Mouse (Mus musculus): ENCODE data around the gene Slc24a4. TPM values are rescaled to one million over a fixed set of nuclear protein-coding genes. Genes with fewer than 3 reads are reported as not detected.
A peak's percentile ranks its signal among the peaks of the same experiment; 100 is the strongest.
"Not testable (repeated sequence)": the region's sequence is repeated elsewhere in the genome, so short reads cannot be mapped to it uniquely, and the experiment has no call there.

Slc24a4 gene
- polyA plus RNA-seq, 1 experiment from 2014 or later = 10.2 TPM

GRCm38 (mm10) chr12:102190820-102191219, 62.3 kb downstream of the Slc24a4 start:
- DNase-seq (ENCODE audit: low spot score) (no peak), ATAC-seq (no peak)
- H3K4me3 ChIP-seq (ENCODE audit: low read depth, low read length) = no peak overlapping the region
- WGBS = 76% methylated on average over 11 of the region's 11 CpGs
- H3K9ac ChIP-seq (replicated peaks; ENCODE audit: low read depth) = no peak overlapping the region
- no peaks in the 10 kb centered on the region for H3K4me1 ChIP-seq (ENCODE audit: insufficient read depth, low read depth, low read length)
- no peak overlapping the region for H3K4me2 ChIP-seq (replicated peaks; ENCODE audit: low read depth, low read length)
- TF ChIP-seq EP300 (IDR thresholded peaks at IDR 0.05) (no peak), CTCF (IDR thresholded peaks at IDR 0.05) (no peak)
- H3K27ac ChIP-seq (ENCODE audit: low read length) = no peak overlapping the region
- no peaks in the 10 kb centered on the region for H3K36me3 ChIP-seq (ENCODE audit: insufficient read depth, low read length)
- H3K9me3 ChIP-seq (ENCODE audit: low read length) = peaks cover 3% of the 10 kb centered on the region
- no peaks in the 10 kb centered on the region for H3K27me3 ChIP-seq (replicated peaks; ENCODE audit: insufficient read depth, low read length)

- ATAC-seq = no peak
- 67% methylated on average over 4 of the region's 4 CpGs for WGBS
- TF ChIP-seq EP300 (IDR thresholded peaks at IDR 0.05) = no peak
- TF ChIP-seq CTCF (IDR thresholded peaks at IDR 0.05) = no peak
- no peak overlapping the region for H3K4me2 ChIP-seq (replicated peaks; ENCODE audit: low read depth, low read length)
- no peaks in the 10 kb centered on the region for H3K27me3 ChIP-seq (replicated peaks; ENCODE audit: insufficient read depth, low read length)
- no peaks in the 10 kb centered on the region for H3K4me1 ChIP-seq (ENCODE audit: insufficient read depth, low read depth, low read length)
- no peaks in the 10 kb centered on the region for H3K9me3 ChIP-seq (ENCODE audit: low read length)
- no peaks in the 10 kb centered on the region for H3K36me3 ChIP-seq (ENCODE audit: insufficient read depth, low read length)
- no peak overlapping the region for H3K9ac ChIP-seq (replicated peaks; ENCODE audit: low read depth)
- H3K27ac ChIP-seq (ENCODE audit: low read length) = no peak overlapping the region
- DNase-seq (ENCODE audit: low spot score) = peak; percentile 21
- H3K4me3 ChIP-seq (ENCODE audit: low read depth, low read length) = no peak overlapping the region
These were observed 73.0 kb downstream of the Slc24a4 start for GRCm38 (mm10) chr12:102201516-102201915.

GRCm38 (mm10) chr12:102202901-102203300, 74.4 kb downstream of the Slc24a4 start:
- no peaks in the 10 kb centered on the region for H3K36me3 ChIP-seq (ENCODE audit: insufficient read depth, low read length)
- TF ChIP-seq CTCF (IDR thresholded peaks at IDR 0.05) (no peak), EP300 (IDR thresholded peaks at IDR 0.05) (peak; percentile 82)
- H3K27me3 ChIP-seq (replicated peaks; ENCODE audit: insufficient read depth, low read length) = no peaks in the 10 kb centered on the region
- WGBS = 31% methylated on average over 9 of the region's 9 CpGs
- no peaks in the 10 kb centered on the region for H3K9me3 ChIP-seq (ENCODE audit: low read length)
- DNase-seq (ENCODE audit: low spot score) (peak; percentile 82), ATAC-seq (peak; percentile 89)
- no peak overlapping the region for H3K4me3 ChIP-seq (ENCODE audit: low read depth, low read length)
- no peaks in the 10 kb centered on the region for H3K4me1 ChIP-seq (ENCODE audit: insufficient read depth, low read depth, low read length)
- no peak overlapping the region for H3K27ac ChIP-seq (ENCODE audit: low read length)
- H3K4me2 ChIP-seq (replicated peaks; ENCODE audit: low read depth, low read length) = no peak overlapping the region
- no peak overlapping the region for H3K9ac ChIP-seq (replicated peaks; ENCODE audit: low read depth)

GRCm38 (mm10) chr12:102206471-102206870, 77.9 kb downstream of the Slc24a4 start:
- Histone ChIP-seq H3K27ac (ENCODE audit: low read length) (no peak overlapping the region), H3K9me3 (ENCODE audit: low read length) (no peaks in the 10 kb centered on the region), H3K4me3 (ENCODE audit: low read depth, low read length) (no peak overlapping the region), H3K36me3 (ENCODE audit: insufficient read depth, low read length) (no peaks in the 10 kb centered on the region), H3K4me2 (replicated peaks; ENCODE audit: low read depth, low read length) (no peak overlapping the region), H3K27me3 (replicated peaks; ENCODE audit: insufficient read depth, low read length) (no peaks in the 10 kb centered on the region), H3K4me1 (ENCODE audit: insufficient read depth, low read depth, low read length) (no peaks in the 10 kb centered on the region), H3K9ac (replicated peaks; ENCODE audit: low read depth) (no peak overlapping the region)
- DNase-seq (ENCODE audit: low spot score) = peak; percentile 14
- WGBS = 62% methylated on average over 1 of the region's 1 CpGs
- no peak for ATAC-seq
- TF ChIP-seq EP300 (IDR thresholded peaks at IDR 0.05) (no peak), CTCF (IDR thresholded peaks at IDR 0.05) (no peak)

GRCm38 (mm10) chr12:102207245-102207644, 78.7 kb downstream of the Slc24a4 start:
- Histone ChIP-seq H3K9ac (replicated peaks; ENCODE audit: low read depth) (no peak overlapping the region), H3K4me2 (replicated peaks; ENCODE audit: low read depth, low read length) (no peak overlapping the region), H3K4me3 (ENCODE audit: low read depth, low read length) (no peak overlapping the region), H3K9me3 (ENCODE audit: low read length) (no peaks in the 10 kb centered on the region), H3K27me3 (replicated peaks; ENCODE audit: insufficient read depth, low read length) (no peaks in the 10 kb centered on the region), H3K27ac (ENCODE audit: low read length) (no peak overlapping the region), H3K36me3 (ENCODE audit: insufficient read depth, low read length) (no peaks in the 10 kb centered on the region), H3K4me1 (ENCODE audit: insufficient read depth, low read depth, low read length) (no peaks in the 10 kb centered on the region)
- WGBS = 91% methylated on average over 7 of the region's 7 CpGs
- DNase-seq (ENCODE audit: low spot score) = no peak
- ATAC-seq = no peak
- no peak for TF ChIP-seq EP300 (IDR thresholded peaks at IDR 0.05)
- no peak for TF ChIP-seq CTCF (IDR thresholded peaks at IDR 0.05)

- Histone ChIP-seq H3K4me1 (ENCODE audit: insufficient read depth, low read depth, low read length) (no peaks in the 10 kb centered on the region), H3K9ac (replicated peaks; ENCODE audit: low read depth) (no peak overlapping the region), H3K9me3 (ENCODE audit: low read length) (no peaks in the 10 kb centered on the region), H3K4me2 (replicated peaks; ENCODE audit: low read depth, low read length) (no peak overlapping the region), H3K36me3 (ENCODE audit: insufficient read depth, low read length) (no peaks in the 10 kb centered on the region), H3K27me3 (replicated peaks; ENCODE audit: insufficient read depth, low read length) (no peaks in the 10 kb centered on the region), H3K4me3 (ENCODE audit: low read depth, low read length) (no peak overlapping the region), H3K27ac (ENCODE audit: low read length) (no peak overlapping the region)
- DNase-seq (ENCODE audit: low spot score) (no peak), ATAC-seq (no peak)
- 65% methylated on average over 2 of the region's 2 CpGs for WGBS
- TF ChIP-seq EP300 (IDR thresholded peaks at IDR 0.05) = no peak
These were observed 82.3 kb downstream of the Slc24a4 start for GRCm38 (mm10) chr12:102210801-102211200.

GRCm38 (mm10) chr12:102223404-102223803, 94.9 kb downstream of the Slc24a4 start:
- WGBS = 90% methylated on average over 6 of the region's 6 CpGs

GRCm38 (mm10) chr12:102224112-102224511, 95.6 kb downstream of the Slc24a4 start:
- H3K27me3 ChIP-seq (replicated peaks; ENCODE audit: insufficient read depth, low read length); DNase-seq (ENCODE audit: low spot score); H3K9ac ChIP-seq (replicated peaks; ENCODE audit: low read depth); H3K4me3 ChIP-seq (ENCODE audit: low read depth, low read length); H3K36me3 ChIP-seq (ENCODE audit: insufficient read depth, low read length); H3K4me2 ChIP-seq (replicated peaks; ENCODE audit: low read depth, low read length); H3K27ac ChIP-seq (ENCODE audit: low read length); H3K4me1 ChIP-seq (ENCODE audit: insufficient read depth, low read depth, low read length); ATAC-seq; H3K9me3 ChIP-seq (ENCODE audit: low read length): not testable (repeated sequence)
- 79% methylated on average over 2 of the region's 2 CpGs for WGBS

More at GRCm38 (mm10) chr12:102223404-102223803, 94.9 kb downstream of the Slc24a4 start:
- Histone ChIP-seq H3K9ac (replicated peaks; ENCODE audit: low read depth) (no peak overlapping the region), H3K27ac (ENCODE audit: low read length) (no peak overlapping the region), H3K4me1 (ENCODE audit: insufficient read depth, low read depth, low read length) (no peaks in the 10 kb centered on the region), H3K9me3 (ENCODE audit: low read length) (no peaks in the 10 kb centered on the region), H3K36me3 (ENCODE audit: insufficient read depth, low read length) (no peaks in the 10 kb centered on the region), H3K4me3 (ENCODE audit: low read depth, low read length) (no peak overlapping the region), H3K4me2 (replicated peaks; ENCODE audit: low read depth, low read length) (no peak overlapping the region), H3K27me3 (replicated peaks; ENCODE audit: insufficient read depth, low read length) (no peaks in the 10 kb centered on the region)
- no peak for TF ChIP-seq CTCF (IDR thresholded peaks at IDR 0.05)
- TF ChIP-seq EP300 (IDR thresholded peaks at IDR 0.05) = no peak
- ATAC-seq = peak; percentile 17; the same call in 1 of the 2 replicates
- no peak for DNase-seq (ENCODE audit: low spot score)

Measured in lung, postnatal 0 days (tissue).